Mouse (Mus musculus): Measurements from ENCODE around the gene Dnal1. TPM values are rescaled to one million over a fixed set of nuclear protein-coding genes. Genes with fewer than 3 reads are reported as not detected.

Gene Dnal1
- total and polyA plus RNA-seq, 2 experiments from 2014 or later, result 10.7 to 15.6 TPM

DNA sequence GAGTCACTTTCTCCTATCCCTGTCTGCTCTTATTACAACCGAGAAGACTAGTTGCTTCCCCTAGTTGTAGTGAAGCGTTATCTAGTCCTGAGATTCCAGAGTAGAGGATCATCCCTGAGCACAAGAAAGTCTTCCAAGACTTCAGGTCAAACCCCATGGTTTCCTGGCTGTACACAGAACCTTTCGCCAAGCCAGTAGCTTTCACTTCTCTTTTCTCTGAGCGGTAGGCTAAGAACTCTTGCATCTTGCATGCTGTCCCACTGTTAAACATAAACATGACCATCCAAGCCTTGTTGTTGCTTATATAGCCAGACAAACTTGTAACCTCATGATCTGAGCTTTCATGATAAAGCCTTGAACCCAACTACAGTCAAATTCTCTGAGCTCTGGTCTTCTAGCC, 3.4 kb upstream of the Dnal1 start:
- no peaks in the 10 kb centered on the region for H3K9me3 ChIP-seq (ENCODE audit: low read length)
- WGBS, result 91% methylated on average over 4 of the region's 4 CpGs
- no peak for TF ChIP-seq CTCF (IDR thresholded peaks at IDR 0.05)
- ATAC-seq (ENCODE audit: low FRiP score) (no peak), DNase-seq (ENCODE audit: low spot score) (no peak)
- no peak overlapping the region for H3K27ac ChIP-seq (ENCODE audit: low read depth, low read length)
- H3K4me1 ChIP-seq (ENCODE audit: insufficient read depth, low read length), result no peaks in the 10 kb centered on the region
- no peak overlapping the region for H3K4me3 ChIP-seq (ENCODE audit: low read depth, low read length)
- no peak overlapping the region for H3K9ac ChIP-seq (replicated peaks; ENCODE audit: low read length, poor library complexity, severe bottlenecking)
- no peak overlapping the region for H3K4me2 ChIP-seq (ENCODE audit: low read depth, low read length, poor library complexity, severe bottlenecking)
- H3K27me3 ChIP-seq (ENCODE audit: insufficient read depth, low read length), result no peaks in the 10 kb centered on the region
- no peaks in the 10 kb centered on the region for H3K36me3 ChIP-seq (ENCODE audit: insufficient read depth, low read length)

- ATAC-seq (ENCODE audit: low FRiP score) (no peak), DNase-seq (ENCODE audit: low spot score) (no peak)
- Histone ChIP-seq H3K36me3 (ENCODE audit: insufficient read depth, low read length) (no peaks in the 10 kb centered on the region), H3K9ac (replicated peaks; ENCODE audit: low read length, poor library complexity, severe bottlenecking) (no peak overlapping the region), H3K9me3 (ENCODE audit: low read length) (no peaks in the 10 kb centered on the region), H3K27ac (ENCODE audit: low read depth, low read length) (no peak overlapping the region), H3K4me1 (ENCODE audit: insufficient read depth, low read length) (no peaks in the 10 kb centered on the region), H3K4me3 (ENCODE audit: low read depth, low read length) (peak overlapping the region; percentile 81; the same call in 1 of the 2 replicates), H3K27me3 (ENCODE audit: insufficient read depth, low read length) (no peaks in the 10 kb centered on the region), H3K4me2 (ENCODE audit: low read depth, low read length, poor library complexity, severe bottlenecking) (peak overlapping the region; percentile 73)
- no peak for TF ChIP-seq CTCF (IDR thresholded peaks at IDR 0.05)
- 48% methylated on average over 6 of the region's 6 CpGs for WGBS
Measured at GRCm38 (mm10) chr12:84113676-84114075, 490 bp upstream of the Dnal1 start.

- TF ChIP-seq CTCF (IDR thresholded peaks at IDR 0.05), result no peak
- 96% methylated on average over 5 of the region's 5 CpGs for WGBS
Measured at GRCm38 (mm10) chr12:84119584-84119983, 5.4 kb downstream of the Dnal1 start.

GRCm38 (mm10) chr12:84125892-84126291, 11.7 kb downstream of the Dnal1 start:
- Histone ChIP-seq H3K9ac (replicated peaks; ENCODE audit: low read length, poor library complexity, severe bottlenecking) (no peak overlapping the region), H3K27me3 (ENCODE audit: insufficient read depth, low read length) (no peaks in the 10 kb centered on the region), H3K36me3 (ENCODE audit: insufficient read depth, low read length) (peaks cover 31% of the 10 kb centered on the region), H3K9me3 (ENCODE audit: low read length) (no peaks in the 10 kb centered on the region), H3K4me3 (ENCODE audit: low read depth, low read length) (no peak overlapping the region), H3K4me1 (ENCODE audit: insufficient read depth, low read length) (no peaks in the 10 kb centered on the region), H3K27ac (ENCODE audit: low read depth, low read length) (no peak overlapping the region), H3K4me2 (ENCODE audit: low read depth, low read length, poor library complexity, severe bottlenecking) (no peak overlapping the region)
- TF ChIP-seq CTCF (IDR thresholded peaks at IDR 0.05), result no peak
- no peak for DNase-seq (ENCODE audit: low spot score)
- no peak for ATAC-seq (ENCODE audit: low FRiP score)
- 82% methylated on average over 12 of the region's 12 CpGs for WGBS

More at GRCm38 (mm10) chr12:84119584-84119983, 5.4 kb downstream of the Dnal1 start:
- no peaks in the 10 kb centered on the region for H3K27me3 ChIP-seq (ENCODE audit: insufficient read depth, low read length)
- ATAC-seq (ENCODE audit: low FRiP score) (no peak), DNase-seq (ENCODE audit: low spot score) (no peak)
- no peaks in the 10 kb centered on the region for H3K4me1 ChIP-seq (ENCODE audit: insufficient read depth, low read length)
- H3K36me3 ChIP-seq (ENCODE audit: insufficient read depth, low read length), result 0 out of 2 replicates have a peak, but pooled peaks cover 2% of the 10 kb centered on the region
- no peaks in the 10 kb centered on the region for H3K9me3 ChIP-seq (ENCODE audit: low read length)
- no peak overlapping the region for H3K9ac ChIP-seq (replicated peaks; ENCODE audit: low read length, poor library complexity, severe bottlenecking)
- H3K4me2 ChIP-seq (ENCODE audit: low read depth, low read length, poor library complexity, severe bottlenecking), result no peak overlapping the region
- no peak overlapping the region for H3K4me3 ChIP-seq (ENCODE audit: low read depth, low read length)
- no peak overlapping the region for H3K27ac ChIP-seq (ENCODE audit: low read depth, low read length)

DNA sequence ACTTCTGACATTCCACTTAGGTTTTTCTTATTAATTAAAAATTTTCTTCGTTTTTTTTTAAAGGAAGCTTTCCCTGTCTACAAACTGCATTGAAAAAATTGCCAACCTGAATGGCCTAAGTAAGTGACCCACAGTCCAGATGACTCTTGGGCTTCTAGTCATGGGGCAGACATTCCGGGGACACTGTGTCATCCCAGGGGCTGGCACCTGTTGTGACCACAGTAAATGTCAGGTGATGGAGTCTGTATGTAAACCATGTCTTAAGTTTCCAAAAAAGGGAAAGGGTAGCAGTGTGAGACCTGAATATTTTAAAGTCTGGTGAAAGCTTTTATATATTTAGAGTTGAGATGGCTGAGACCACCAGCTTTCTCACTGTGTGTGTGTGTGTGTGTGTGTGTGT, 12.7 kb downstream of the Dnal1 start:
- H3K27ac ChIP-seq (ENCODE audit: low read depth, low read length), result no peak overlapping the region
- no peak overlapping the region for H3K4me3 ChIP-seq (ENCODE audit: low read depth, low read length)
- no peak for DNase-seq (ENCODE audit: low spot score)
- WGBS, result 77% methylated on average over 2 of the region's 2 CpGs
- no peak for ATAC-seq (ENCODE audit: low FRiP score)
- H3K9me3 ChIP-seq (ENCODE audit: low read length), result no peaks in the 10 kb centered on the region
- H3K4me1 ChIP-seq (ENCODE audit: insufficient read depth, low read length), result no peaks in the 10 kb centered on the region
- no peaks in the 10 kb centered on the region for H3K27me3 ChIP-seq (ENCODE audit: insufficient read depth, low read length)
- no peak for TF ChIP-seq CTCF (IDR thresholded peaks at IDR 0.05)
- H3K9ac ChIP-seq (replicated peaks; ENCODE audit: low read length, poor library complexity, severe bottlenecking), result no peak overlapping the region
- peaks cover 36% of the 10 kb centered on the region for H3K36me3 ChIP-seq (ENCODE audit: insufficient read depth, low read length)
- H3K4me2 ChIP-seq (ENCODE audit: low read depth, low read length, poor library complexity, severe bottlenecking), result no peak overlapping the region

DNA sequence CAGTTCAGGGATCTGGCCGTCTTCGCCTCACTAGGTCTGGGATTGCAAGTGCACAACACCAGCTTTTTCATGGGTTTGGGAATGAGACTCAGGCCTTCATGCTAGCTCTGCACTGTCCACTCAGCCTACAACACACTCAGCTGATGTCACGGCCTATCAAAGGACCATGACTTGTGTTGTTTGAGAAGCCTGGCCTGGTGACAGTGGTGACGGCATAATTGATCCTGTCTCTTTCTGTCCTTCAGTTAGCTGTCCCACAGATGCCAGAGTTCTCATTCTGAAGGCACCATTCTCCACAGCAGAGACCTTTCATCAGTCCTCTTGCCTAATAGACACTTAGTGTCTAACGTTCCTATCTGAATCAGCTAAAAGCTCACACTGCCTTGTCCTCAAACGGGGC, 14.4 kb downstream of the Dnal1 start:
- DNase-seq (ENCODE audit: low spot score) (no peak), ATAC-seq (ENCODE audit: low FRiP score) (no peak)
- WGBS, result 90% methylated on average over 6 of the region's 6 CpGs
- TF ChIP-seq CTCF (IDR thresholded peaks at IDR 0.05), result no peak
- Histone ChIP-seq H3K9ac (replicated peaks; ENCODE audit: low read length, poor library complexity, severe bottlenecking) (no peak overlapping the region), H3K9me3 (ENCODE audit: low read length) (no peaks in the 10 kb centered on the region), H3K4me1 (ENCODE audit: insufficient read depth, low read length) (no peaks in the 10 kb centered on the region), H3K27ac (ENCODE audit: low read depth, low read length) (no peak overlapping the region), H3K4me3 (ENCODE audit: low read depth, low read length) (no peak overlapping the region), H3K27me3 (ENCODE audit: insufficient read depth, low read length) (no peaks in the 10 kb centered on the region), H3K36me3 (ENCODE audit: insufficient read depth, low read length) (peaks cover 37% of the 10 kb centered on the region), H3K4me2 (ENCODE audit: low read depth, low read length, poor library complexity, severe bottlenecking) (no peak overlapping the region)
